Mouse (Mus musculus) C2C12 (cell line): ENCODE measurements around the gene Tpm3.

ENCODE experiments used
- CTCF ChIP-seq: IDR thresholded peaks from one replicate; pipeline ENCODE4 v1.5.1; 2011; ENCODE audit not compliant: control insufficient read depth, insufficient read depth, insufficient read length
- MYOG ChIP-seq: IDR thresholded peaks from one replicate; pipeline ENCODE4 v1.6.1; 2011; ENCODE audit not compliant: control insufficient read depth, insufficient read length; ENCODE audit errors: extremely low read depth
- USF1 ChIP-seq: IDR thresholded peaks from one replicate; pipeline ENCODE4 v1.6.1; 2011; ENCODE audit warnings: low read depth, mild to moderate bottlenecking, control low read depth, moderate library complexity

GRCm38 (mm10) chr3:90079133-90079762, 6.8 kb downstream of the Tpm3 start:
- no peak for TF ChIP-seq CTCF
- no peak for TF ChIP-seq USF1
- TF ChIP-seq MYOG, result no peak
